Mouse (Mus musculus): ENCODE data around the gene Slc25a11. TPM values are rescaled to one million over a fixed set of nuclear protein-coding genes. Genes with fewer than 3 reads are reported as not detected.

Gene Slc25a11
- polyA plus RNA-seq, 1 experiment from 2014 or later: 143 TPM

GRCm38 (mm10) chr11:70645461-70646258 lies 1.6 kb downstream of the Slc25a11 start:
- Histone ChIP-seq H3K36me3 (replicated peaks; ENCODE audit: insufficient read depth, low read length) (peaks cover 35% of the 10 kb centered on the region), H3K27ac (ENCODE audit: low read depth) (peak overlapping the region; percentile 93), H3K9ac (replicated peaks) (peak overlapping the region; percentile 86), H3K9me3 (ENCODE audit: low read length) (no peaks in the 10 kb centered on the region), H3K27me3 (ENCODE audit: insufficient read depth, low read length) (no peaks in the 10 kb centered on the region), H3K4me1 (ENCODE audit: insufficient read depth) (peaks cover 38% of the 10 kb centered on the region), H3K4me2 (ENCODE audit: low read depth, low read length) (peak overlapping the region; percentile 96), H3K4me3 (ENCODE audit: low read depth, low read length) (peak overlapping the region; percentile 74)
- no peak for TF ChIP-seq EP300 (IDR thresholded peaks at IDR 0.05; ENCODE audit: low read depth)
- no peak for TF ChIP-seq CTCF (IDR thresholded peaks at IDR 0.05; ENCODE audit: low read depth)
- DNase-seq: no peak
- WGBS (ENCODE audit: insufficient replicate concordance): 81% methylated on average over 12 of the region's 12 CpGs
- ATAC-seq: no peak

GRCm38 (mm10) chr11:70644564-70645103 lies 2.6 kb downstream of the Slc25a11 start:
- Histone ChIP-seq H3K27ac (ENCODE audit: low read depth) (no peak overlapping the region), H3K27me3 (ENCODE audit: insufficient read depth, low read length) (no peaks in the 10 kb centered on the region), H3K36me3 (replicated peaks; ENCODE audit: insufficient read depth, low read length) (peaks cover 24% of the 10 kb centered on the region), H3K4me2 (ENCODE audit: low read depth, low read length) (no peak overlapping the region), H3K4me1 (ENCODE audit: insufficient read depth) (peaks cover 34% of the 10 kb centered on the region), H3K9ac (replicated peaks) (no peak overlapping the region), H3K4me3 (ENCODE audit: low read depth, low read length) (no peak overlapping the region), H3K9me3 (ENCODE audit: low read length) (no peaks in the 10 kb centered on the region)
- no peak for ATAC-seq
- TF ChIP-seq CTCF (IDR thresholded peaks at IDR 0.05; ENCODE audit: low read depth): no peak
- TF ChIP-seq EP300 (IDR thresholded peaks at IDR 0.05; ENCODE audit: low read depth): no peak
- DNase-seq: no peak
- 89% methylated on average over 8 of the region's 8 CpGs for WGBS (ENCODE audit: insufficient replicate concordance)

GRCm38 (mm10) chr11:70643051-70643450 lies 4.2 kb downstream of the Slc25a11 start:
- no peak overlapping the region for H3K27ac ChIP-seq (ENCODE audit: low read depth)
- peaks cover 35% of the 10 kb centered on the region for H3K4me1 ChIP-seq (ENCODE audit: insufficient read depth)
- WGBS (ENCODE audit: insufficient replicate concordance): 86% methylated on average over 6 of the region's 6 CpGs
- H3K4me3 ChIP-seq (ENCODE audit: low read depth, low read length): no peak overlapping the region
- H3K4me2 ChIP-seq (ENCODE audit: low read depth, low read length): no peak overlapping the region
- no peaks in the 10 kb centered on the region for H3K9me3 ChIP-seq (ENCODE audit: low read length)
- H3K27me3 ChIP-seq (ENCODE audit: insufficient read depth, low read length): no peaks in the 10 kb centered on the region
- H3K36me3 ChIP-seq (replicated peaks; ENCODE audit: insufficient read depth, low read length): peaks cover 17% of the 10 kb centered on the region
- DNase-seq (no peak), ATAC-seq (no peak)
- no peak overlapping the region for H3K9ac ChIP-seq (replicated peaks)
- TF ChIP-seq EP300 (IDR thresholded peaks at IDR 0.05; ENCODE audit: low read depth) (no peak), CTCF (IDR thresholded peaks at IDR 0.05; ENCODE audit: low read depth) (no peak)

- no peak overlapping the region for H3K27ac ChIP-seq (ENCODE audit: low read depth)
- peaks cover 17% of the 10 kb centered on the region for H3K36me3 ChIP-seq (replicated peaks; ENCODE audit: insufficient read depth, low read length)
- no peak overlapping the region for H3K9ac ChIP-seq (replicated peaks)
- no peaks in the 10 kb centered on the region for H3K9me3 ChIP-seq (ENCODE audit: low read length)
- H3K4me2 ChIP-seq (ENCODE audit: low read depth, low read length): no peak overlapping the region
- TF ChIP-seq EP300 (IDR thresholded peaks at IDR 0.05; ENCODE audit: low read depth) (no peak), CTCF (IDR thresholded peaks at IDR 0.05; ENCODE audit: low read depth) (no peak)
- H3K4me1 ChIP-seq (ENCODE audit: insufficient read depth): peaks cover 32% of the 10 kb centered on the region
- no peak for ATAC-seq
- no peak for DNase-seq
- WGBS (ENCODE audit: insufficient replicate concordance): 68% methylated on average over 7 of the region's 7 CpGs
- no peak overlapping the region for H3K4me3 ChIP-seq (ENCODE audit: low read depth, low read length)
- no peaks in the 10 kb centered on the region for H3K27me3 ChIP-seq (ENCODE audit: insufficient read depth, low read length)
Observed at GRCm38 (mm10) chr11:70641241-70641640, 6.0 kb downstream of the Slc25a11 start.

GRCm38 (mm10) chr11:70639976-70640375 lies 7.3 kb downstream of the Slc25a11 start:
- H3K4me3 ChIP-seq (ENCODE audit: low read depth, low read length): no peak overlapping the region
- H3K27me3 ChIP-seq (ENCODE audit: insufficient read depth, low read length): no peaks in the 10 kb centered on the region
- DNase-seq (no peak), ATAC-seq (no peak)
- H3K36me3 ChIP-seq (replicated peaks; ENCODE audit: insufficient read depth, low read length): peaks cover 12% of the 10 kb centered on the region
- WGBS (ENCODE audit: insufficient replicate concordance): 74% methylated on average over 8 of the region's 8 CpGs
- no peak overlapping the region for H3K27ac ChIP-seq (ENCODE audit: low read depth)
- H3K9me3 ChIP-seq (ENCODE audit: low read length): no peaks in the 10 kb centered on the region
- H3K4me1 ChIP-seq (ENCODE audit: insufficient read depth): peaks cover 23% of the 10 kb centered on the region
- TF ChIP-seq CTCF (IDR thresholded peaks at IDR 0.05; ENCODE audit: low read depth) (no peak), EP300 (IDR thresholded peaks at IDR 0.05; ENCODE audit: low read depth) (no peak)
- no peak overlapping the region; the same call in 1 of the 2 replicates for H3K4me2 ChIP-seq (ENCODE audit: low read depth, low read length)
- H3K9ac ChIP-seq (replicated peaks): no peak overlapping the region

- Histone ChIP-seq H3K4me2 (ENCODE audit: low read depth, low read length) (peak within 1 kb of the TSS; percentile 55), H3K9me3 (ENCODE audit: low read length) (no peaks in the 10 kb centered on the region), H3K4me3 (ENCODE audit: low read depth, low read length) (no peak within 1 kb of the TSS), H3K4me1 (ENCODE audit: insufficient read depth) (peaks cover 23% of the 10 kb centered on the region), H3K9ac (replicated peaks) (peak within 1 kb of the TSS; percentile 8), H3K27ac (ENCODE audit: low read depth) (peak within 1 kb of the TSS; percentile 80), H3K27me3 (ENCODE audit: insufficient read depth, low read length) (no peaks in the 10 kb centered on the region), H3K36me3 (replicated peaks; ENCODE audit: insufficient read depth, low read length) (peaks cover 3% of the 10 kb centered on the region; the same call in 1 of the 2 replicates)
- TF ChIP-seq EP300 (IDR thresholded peaks at IDR 0.05; ENCODE audit: low read depth) (peak; percentile 76), CTCF (IDR thresholded peaks at IDR 0.05; ENCODE audit: low read depth) (no peak)
- WGBS (ENCODE audit: insufficient replicate concordance): 8% methylated on average over 5 of the region's 5 CpGs
- peak; percentile 76 for ATAC-seq
- no peak for DNase-seq
Observed at GRCm38 (mm10) chr11:70638714-70639278, 8.5 kb downstream of the Slc25a11 start, which contains the start of gene Gp1ba. Gp1ba (plus strand) TSS chr11:70639122.

All from liver, postnatal 0 days (tissue).